Mouse (Mus musculus): ENCODE measurements around the gene Plpp3. TPM values are rescaled to one million over a fixed set of nuclear protein-coding genes. Genes with fewer than 3 reads are reported as not detected.

The Plpp3 gene
- polyA plus RNA-seq, 1 experiment from 2014 or later, result 91.7 TPM

GRCm38 (mm10) chr4:105129212-105129611 lies 27.9 kb upstream of the Plpp3 start:
- no peak for ATAC-seq (ENCODE audit: low FRiP score)
- no peaks in the 10 kb centered on the region; the same call in 1 of the 2 replicates for H3K4me1 ChIP-seq
- H3K27ac ChIP-seq, result no peak overlapping the region
- H3K9ac ChIP-seq, result no peak overlapping the region
- WGBS, result 70% methylated on average over 7 of the region's 7 CpGs
- no peaks in the 10 kb centered on the region; the same call in 1 of the 2 replicates for H3K9me3 ChIP-seq (replicated peaks)
- H3K27me3 ChIP-seq, result no peaks in the 10 kb centered on the region
- H3K36me3 ChIP-seq, result no peaks in the 10 kb centered on the region
- H3K4me2 ChIP-seq (replicated peaks), result no peak overlapping the region
- H3K4me3 ChIP-seq, result no peak overlapping the region

- 83% methylated on average over 9 of the region's 9 CpGs for WGBS
Measured at GRCm38 (mm10) chr4:105131756-105132314, 25.3 kb upstream of the Plpp3 start.

GRCm38 (mm10) chr4:105133350-105134050 lies 23.6 kb upstream of the Plpp3 start:
- no peaks in the 10 kb centered on the region; the same call in 1 of the 2 replicates for H3K4me1 ChIP-seq
- ATAC-seq (ENCODE audit: low FRiP score), result no peak

More at GRCm38 (mm10) chr4:105131756-105132314, 25.3 kb upstream of the Plpp3 start:
- no peaks in the 10 kb centered on the region; the same call in 1 of the 2 replicates for H3K9me3 ChIP-seq (replicated peaks)
- H3K27me3 ChIP-seq, result no peaks in the 10 kb centered on the region
- no peak overlapping the region for H3K4me3 ChIP-seq
- ATAC-seq (ENCODE audit: low FRiP score), result no peak
- H3K4me2 ChIP-seq (replicated peaks), result no peak overlapping the region
- no peak overlapping the region for H3K27ac ChIP-seq
- H3K9ac ChIP-seq, result no peak overlapping the region
- no peaks in the 10 kb centered on the region; the same call in 1 of the 2 replicates for H3K4me1 ChIP-seq
- H3K36me3 ChIP-seq, result no peaks in the 10 kb centered on the region

GRCm38 (mm10) chr4:105149492-105149891 lies 7.7 kb upstream of the Plpp3 start:
- no peak for ATAC-seq (ENCODE audit: low FRiP score)
- H3K9me3 ChIP-seq (replicated peaks), result no peaks in the 10 kb centered on the region
- no peak overlapping the region for H3K27ac ChIP-seq
- no peaks in the 10 kb centered on the region for H3K36me3 ChIP-seq
- no peak overlapping the region for H3K4me2 ChIP-seq (replicated peaks)
- 94% methylated on average over 7 of the region's 7 CpGs for WGBS
- no peak overlapping the region for H3K9ac ChIP-seq
- no peaks in the 10 kb centered on the region for H3K4me1 ChIP-seq
- no peak overlapping the region for H3K4me3 ChIP-seq
- no peaks in the 10 kb centered on the region for H3K27me3 ChIP-seq

More at GRCm38 (mm10) chr4:105133350-105134050, 23.6 kb upstream of the Plpp3 start:
- no peaks in the 10 kb centered on the region for H3K9me3 ChIP-seq (replicated peaks)
- H3K9ac ChIP-seq, result no peak overlapping the region
- H3K27ac ChIP-seq, result no peak overlapping the region
- H3K36me3 ChIP-seq, result no peaks in the 10 kb centered on the region
- no peaks in the 10 kb centered on the region for H3K27me3 ChIP-seq
- no peak overlapping the region for H3K4me2 ChIP-seq (replicated peaks)
- no peak overlapping the region for H3K4me3 ChIP-seq
- 81% methylated on average over 4 of the region's 4 CpGs for WGBS

- H3K36me3 ChIP-seq, result no peaks in the 10 kb centered on the region
- H3K4me1 ChIP-seq, result no peaks in the 10 kb centered on the region
- no peak overlapping the region for H3K9ac ChIP-seq
- WGBS, result 41% methylated on average over 14 of the region's 14 CpGs
- ATAC-seq (ENCODE audit: low FRiP score), result no peak
- no peak overlapping the region for H3K4me2 ChIP-seq (replicated peaks)
- H3K4me3 ChIP-seq, result no peak overlapping the region
- no peak overlapping the region for H3K27ac ChIP-seq
- no peaks in the 10 kb centered on the region for H3K27me3 ChIP-seq
- H3K9me3 ChIP-seq (replicated peaks), result no peaks in the 10 kb centered on the region
Measured at GRCm38 (mm10) chr4:105151911-105152690, 5.0 kb upstream of the Plpp3 start.

- no peak for ATAC-seq (ENCODE audit: low FRiP score)
- H3K27me3 ChIP-seq, result no peaks in the 10 kb centered on the region
- WGBS, result 76% methylated on average over 3 of the region's 3 CpGs
Measured at GRCm38 (mm10) chr4:105153227-105153626, 3.9 kb upstream of the Plpp3 start.

GRCm38 (mm10) chr4:105156281-105156680 lies 866 bp upstream of the Plpp3 start:
- H3K4me3 ChIP-seq, result no peak overlapping the region
- no peaks in the 10 kb centered on the region for H3K36me3 ChIP-seq
- no peak for ATAC-seq (ENCODE audit: low FRiP score)
- H3K4me2 ChIP-seq (replicated peaks), result no peak overlapping the region
- no peaks in the 10 kb centered on the region for H3K9me3 ChIP-seq (replicated peaks)
- H3K27ac ChIP-seq, result no peak overlapping the region
- H3K27me3 ChIP-seq, result no peaks in the 10 kb centered on the region
- H3K4me1 ChIP-seq, result peaks cover 23% of the 10 kb centered on the region
- H3K9ac ChIP-seq, result no peak overlapping the region
- 79% methylated on average over 7 of the region's 7 CpGs for WGBS

More at GRCm38 (mm10) chr4:105153227-105153626, 3.9 kb upstream of the Plpp3 start:
- Histone ChIP-seq H3K4me1 (no peaks in the 10 kb centered on the region), H3K9me3 (replicated peaks) (no peaks in the 10 kb centered on the region), H3K27ac (no peak overlapping the region), H3K4me3 (no peak overlapping the region), H3K9ac (no peak overlapping the region), H3K4me2 (replicated peaks) (no peak overlapping the region), H3K36me3 (no peaks in the 10 kb centered on the region)

GRCm38 (mm10) chr4:105156955-105157275 lies 232 bp upstream of the Plpp3 start:
- no peaks in the 10 kb centered on the region for H3K9me3 ChIP-seq (replicated peaks)
- H3K9ac ChIP-seq, result no peak overlapping the region
- ATAC-seq (ENCODE audit: low FRiP score), result no peak
- no peaks in the 10 kb centered on the region for H3K27me3 ChIP-seq
- WGBS, result under 1% methylated on average over 4 of the region's 4 CpGs
- peak overlapping the region; percentile 91 for H3K27ac ChIP-seq
- no peaks in the 10 kb centered on the region for H3K36me3 ChIP-seq
- peak overlapping the region; percentile 79 for H3K4me2 ChIP-seq (replicated peaks)
- peaks cover 26% of the 10 kb centered on the region for H3K4me1 ChIP-seq
- H3K4me3 ChIP-seq, result peak overlapping the region; percentile 91

GRCm38 (mm10) chr4:105158169-105158555 lies 1.0 kb downstream of the Plpp3 start:
- WGBS, result 1% methylated on average over 26 of the region's 26 CpGs
- H3K4me2 ChIP-seq (replicated peaks), result peak overlapping the region; percentile 79
- peak overlapping the region; percentile 89 for H3K9ac ChIP-seq
- peak overlapping the region; percentile 91 for H3K4me3 ChIP-seq
- H3K4me1 ChIP-seq, result peaks cover 35% of the 10 kb centered on the region
- H3K27ac ChIP-seq, result peak overlapping the region; percentile 91
- H3K27me3 ChIP-seq, result no peaks in the 10 kb centered on the region
- no peaks in the 10 kb centered on the region for H3K9me3 ChIP-seq (replicated peaks)
- H3K36me3 ChIP-seq, result no peaks in the 10 kb centered on the region
- peak; percentile 78 for ATAC-seq (ENCODE audit: low FRiP score)

GRCm38 (mm10) chr4:105158651-105159530 lies 1.7 kb downstream of the Plpp3 start:
- Histone ChIP-seq H3K36me3 (no peaks in the 10 kb centered on the region), H3K27me3 (no peaks in the 10 kb centered on the region), H3K4me1 (peaks cover 39% of the 10 kb centered on the region), H3K4me3 (peak overlapping the region; percentile 91), H3K4me2 (replicated peaks) (peak overlapping the region; percentile 79), H3K9ac (peak overlapping the region; percentile 89), H3K27ac (peak overlapping the region; percentile 91), H3K9me3 (replicated peaks) (no peaks in the 10 kb centered on the region)
- WGBS, result under 1% methylated on average over 18 of the region's 18 CpGs
- no peak for ATAC-seq (ENCODE audit: low FRiP score)

GRCm38 (mm10) chr4:105159531-105159870 lies 2.4 kb downstream of the Plpp3 start:
- no peak for ATAC-seq (ENCODE audit: low FRiP score)
- peak overlapping the region; percentile 79 for H3K4me2 ChIP-seq (replicated peaks)
- 21% methylated on average over 6 of the region's 6 CpGs for WGBS
- peaks cover 39% of the 10 kb centered on the region for H3K4me1 ChIP-seq
- H3K27me3 ChIP-seq, result no peaks in the 10 kb centered on the region
- no peaks in the 10 kb centered on the region for H3K9me3 ChIP-seq (replicated peaks)
- no peaks in the 10 kb centered on the region for H3K36me3 ChIP-seq
- H3K27ac ChIP-seq, result peak overlapping the region; percentile 44; the same call in 1 of the 2 replicates
- H3K9ac ChIP-seq, result peak overlapping the region; percentile 89
- peak overlapping the region; percentile 91 for H3K4me3 ChIP-seq

GRCm38 (mm10) chr4:105160470-105160869 lies 3.3 kb downstream of the Plpp3 start:
- no peaks in the 10 kb centered on the region for H3K36me3 ChIP-seq
- no peak overlapping the region for H3K9ac ChIP-seq
- H3K4me3 ChIP-seq, result peak overlapping the region; percentile 91
- H3K4me2 ChIP-seq (replicated peaks), result peak overlapping the region; percentile 79
- no peaks in the 10 kb centered on the region for H3K27me3 ChIP-seq
- peaks cover 49% of the 10 kb centered on the region for H3K4me1 ChIP-seq
- ATAC-seq (ENCODE audit: low FRiP score), result no peak
- H3K9me3 ChIP-seq (replicated peaks), result no peaks in the 10 kb centered on the region
- H3K27ac ChIP-seq, result no peak overlapping the region
- 83% methylated on average over 6 of the region's 6 CpGs for WGBS

Measured in hindbrain, embryonic 12.5 days (tissue).